In the genomic region with DNA sequence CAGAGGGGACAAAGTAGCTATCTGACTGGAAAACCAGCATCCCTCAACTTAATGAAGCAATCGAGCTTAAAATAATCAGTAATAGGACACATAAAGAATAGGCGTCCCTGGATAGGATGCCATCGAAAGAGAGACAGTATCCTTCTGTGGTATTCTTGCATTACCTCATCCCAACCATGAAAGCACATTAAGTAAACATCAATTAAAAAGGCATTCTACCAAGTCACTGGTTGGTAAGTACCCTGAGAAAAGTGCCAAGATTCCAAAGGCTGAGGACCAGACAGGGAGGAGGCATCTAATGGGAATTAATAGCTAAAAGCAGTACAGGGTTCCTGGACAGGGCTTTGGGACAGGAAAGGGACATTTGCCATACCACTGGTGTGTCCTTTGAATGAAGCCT, we compare ENCODE assay signal across 22 mouse cellular contexts.
DNase-seq lines count a peak whose midpoint lies in the region; ATAC-seq and TF ChIP-seq lines count a peak whose summit lies in the region.
"Had no signal": no experiment of that assay in that cellular context is flagged by ENCODE, and none has a peak within 500 bp of the region (broad histone marks: within the 10 kb centered on the region; RNA-seq: fewer than 3 reads in every experiment).

No protein-coding gene starts in this region.

- TF ChIP-seq CTCF in heart, adult 2 months (IDR thresholded peaks at IDR 0.05) = no peak
- TF ChIP-seq CTCF in MEL (IDR thresholded peaks at IDR 0.05 in 2 of 3, conservative IDR thresholded peaks at IDR 0.05 in 1 of 3; ENCODE audit: control insufficient read depth in 1 of 3, insufficient read depth in 1 of 3, low read depth in 2 of 3, low read length in 3 of 3, poor library complexity in 1 of 3, severe bottlenecking in 1 of 3) (no peak), Patski (IDR thresholded peaks at IDR 0.05) (no peak)

- no peaks in the 10 kb centered on the region for H3K36me3 ChIP-seq in heart, embryonic 10.5 days
- no peaks in the 10 kb centered on the region for H3K36me3 ChIP-seq in heart, adult 2 months (ENCODE audit: control insufficient read depth, insufficient read depth, low read length)
- H3K36me3 ChIP-seq in MEL (ENCODE audit: control insufficient read depth in 1 of 2, insufficient read depth in 2 of 2, low read length in 2 of 2) = no peaks in the 10 kb centered on the region; a peak in 2 of 4 replicates
- H3K36me3 ChIP-seq: embryonic facial prominence, embryonic 10.5 days; embryonic facial prominence, embryonic 12.5 days; forebrain, embryonic 15.5 days; G1E had no signal

- intact Hi-C loops in heart, adult 2 months (cut with DNase I) = no loop called here

- CTCF ChIA-PET in Patski (lab: Charles Lee) = interaction anchor here (0.6 to 2.0 kb wide), 6 partner anchors 9 to 135 kb away, joined by 3 to 6 read pairs (median 3); no protein-coding TSS in a partner anchor

- POLR2A ChIA-PET in Patski (lab: Charles Lee) = interaction anchor here (0.5 to 0.9 kb wide), 2 partner anchors 9 to 704 kb away, joined by 3 read pairs; no protein-coding TSS in a partner anchor

- H3K27me3 ChIP-seq in heart, embryonic 10.5 days (ENCODE audit: insufficient read depth, poor library complexity, severe bottlenecking) = no peaks in the 10 kb centered on the region
- H3K27me3 ChIP-seq in heart, adult 2 months (ENCODE audit: control insufficient read depth, insufficient read depth, low read length) = no peaks in the 10 kb centered on the region
- H3K27me3 ChIP-seq in MEL (ENCODE audit: control insufficient read depth in 1 of 2, insufficient read depth in 2 of 2, low read length in 2 of 2) (no peaks in the 10 kb centered on the region), Patski (no peaks in the 10 kb centered on the region)
- H3K27me3 ChIP-seq: CH12.LX; embryonic facial prominence, embryonic 12.5 days; forebrain, embryonic 15.5 days had no signal

- no peak for TF ChIP-seq RAD21 in MEL (IDR thresholded peaks at IDR 0.05; ENCODE audit: low read depth, low read length)

- no peak for TF ChIP-seq POLR2A in heart, adult 2 months (IDR thresholded peaks at IDR 0.05; ENCODE audit: insufficient read depth, low read depth, low read length)
- no peak for TF ChIP-seq POLR2A in MEL (IDR thresholded peaks at IDR 0.05; ENCODE audit: control insufficient read depth in 1 of 2, insufficient read depth in 1 of 2, low read depth in 1 of 2, low read length in 2 of 2, poor library complexity in 1 of 2)

- H3K4me3 ChIP-seq in heart, embryonic 10.5 days = no peak overlapping the region
- no peak overlapping the region for H3K4me3 ChIP-seq in heart, adult 2 months
- H3K4me3 ChIP-seq in MEL (ENCODE audit: control insufficient read depth in 1 of 2, insufficient read depth in 1 of 2, low read depth in 2 of 2, low read length in 2 of 2) = no peak overlapping the region
- H3K4me3 ChIP-seq: embryonic facial prominence, embryonic 10.5 days; embryonic facial prominence, embryonic 12.5 days; forebrain, embryonic 13.5 days; forebrain, embryonic 15.5 days had no signal

- no peaks in the 10 kb centered on the region for H3K9me3 ChIP-seq in heart, embryonic 10.5 days
- H3K9me3 ChIP-seq in MEL (replicated peaks; ENCODE audit: insufficient read depth, low read length) = no peaks in the 10 kb centered on the region
- H3K9me3 ChIP-seq: embryonic facial prominence, embryonic 10.5 days; embryonic facial prominence, embryonic 12.5 days; forebrain, embryonic 15.5 days had no signal

- no peak overlapping the region for H3K9ac ChIP-seq in heart, adult 2 months (ENCODE audit: low read depth, low read length)
- no peak overlapping the region for H3K9ac ChIP-seq in MEL (ENCODE audit: control insufficient read depth, low read depth, low read length, poor library complexity, severe bottlenecking)
- H3K9ac ChIP-seq: embryonic facial prominence, embryonic 12.5 days; forebrain, embryonic 13.5 days; forebrain, embryonic 15.5 days; forebrain, postnatal 0 days had no signal

- in situ Hi-C loops in Patski (cut with MboI; ENCODE audit: low pct_unique_long_range_greater_than_20kb) = no loop called here

- WGBS in heart, embryonic 10.5 days = 83% methylated on average over 3 of the region's 3 CpGs
- 82% methylated on average over 3 of the region's 3 CpGs for WGBS in heart, adult 2 months

- no peak for TF ChIP-seq EP300 in heart, adult 2 months (IDR thresholded peaks at IDR 0.05; ENCODE audit: insufficient read depth, low read depth, low read length)
- TF ChIP-seq EP300 in MEL (IDR thresholded peaks at IDR 0.05; ENCODE audit: low read depth in 1 of 2, low read length in 2 of 2) = no peak

- ATAC-seq in Patski = peak; percentile 32
- ATAC-seq: CD4-positive, CD25-positive, alpha-beta regulatory T cell, adult 4 months; forebrain, embryonic 13.5 days; forebrain, embryonic 15.5 days; forebrain, postnatal 0 days had no signal

- no peak overlapping the region for H3K27ac ChIP-seq in heart, embryonic 10.5 days
- no peak overlapping the region for H3K27ac ChIP-seq in heart, adult 2 months
- peak overlapping the region; percentile 69; the same call in 1 of the 2 replicates for H3K27ac ChIP-seq in MEL (ENCODE audit: control insufficient read depth, low read depth, low read length)
- H3K27ac ChIP-seq: embryonic facial prominence, embryonic 10.5 days; embryonic facial prominence, embryonic 12.5 days; forebrain, embryonic 13.5 days; forebrain, embryonic 15.5 days had no signal

- peak; percentile 36 for DNase-seq in heart, embryonic 10.5 days (ENCODE audit: low spot score)
- DNase-seq in heart, adult 2 months = no peak
- DNase-seq in MEL (ENCODE audit: low read depth, low spot score) (no peak), Patski (ENCODE audit: low read depth, low spot score) (peak; percentile 61), adipocyte (ENCODE audit: low spot score) (no peak)
- no peak for DNase-seq in adrenal gland, postnatal 14 days
- DNase-seq: adrenal gland, adult 8-10 months; adrenal gland, postnatal 25 days; B cell, adult 2 months; cerebellum, adult 11-12 months; cerebellum, adult 2 months; cerebellum, adult 9-10 months; cerebellum, postnatal 10 days; cerebellum, postnatal 25 days; forebrain, postnatal 0 days had no signal

- H3K4me1 ChIP-seq in heart, embryonic 10.5 days = peaks cover 11% of the 10 kb centered on the region
- no peaks in the 10 kb centered on the region for H3K4me1 ChIP-seq in heart, adult 2 months (ENCODE audit: control insufficient read depth, insufficient read depth, low read length)
- H3K4me1 ChIP-seq in MEL (ENCODE audit: control insufficient read depth in 1 of 2, insufficient read depth in 2 of 2, low read length in 2 of 2) = peaks cover 0 to 10% of the 10 kb centered on the region in 2 experiments; a peak in 3 of 4 replicates
- H3K4me1 ChIP-seq: forebrain, embryonic 13.5 days; forebrain, embryonic 15.5 days had no signal

- no peaks in the 10 kb centered on the region for H3K79me2 ChIP-seq in heart, adult 2 months (replicated peaks; ENCODE audit: control insufficient read depth, insufficient read depth, low read length)
- no peaks in the 10 kb centered on the region for H3K79me2 ChIP-seq in MEL (ENCODE audit: control insufficient read depth, insufficient read depth, low read length, poor library complexity)

TF ChIP-seq in MEL, 35 proteins besides CTCF, POLR2A, EP300 and RAD21:
- TF ChIP-seq USF2 (IDR thresholded peaks at IDR 0.05; ENCODE audit: borderline replicate concordance in 1 of 2, insufficient read depth in 1 of 2, low read depth in 1 of 2, low read length in 2 of 2) (no peak), TAL1 (IDR thresholded peaks at IDR 0.05; ENCODE audit: low read length) (no peak), ZKSCAN1 (IDR thresholded peaks at IDR 0.05; ENCODE audit: low read depth, low read length) (no peak), HCFC1 (IDR thresholded peaks at IDR 0.05; ENCODE audit: low read depth, low read length) (no peak), GABPA (IDR thresholded peaks at IDR 0.05; ENCODE audit: low read depth, low read length) (no peak), BHLHE40 (IDR thresholded peaks at IDR 0.05; ENCODE audit: borderline replicate concordance, low read depth, low read length) (no peak), NRF1 (IDR thresholded peaks at IDR 0.05; ENCODE audit: insufficient read depth, low read depth, low read length, poor library complexity, severe bottlenecking) (no peak), MAZ (IDR thresholded peaks at IDR 0.05; ENCODE audit: low read depth, low read length) (no peak), POLR2AphosphoS2 (IDR thresholded peaks at IDR 0.05; ENCODE audit: low read length) (no peak), CHD2 (IDR thresholded peaks at IDR 0.05; ENCODE audit: low read length) (no peak), ZNF384 (IDR thresholded peaks at IDR 0.05; ENCODE audit: low read depth, low read length) (no peak), GATA1 (IDR thresholded peaks at IDR 0.05; ENCODE audit: low read depth, low read length) (no peak), MXI1 (IDR thresholded peaks at IDR 0.05; ENCODE audit: low read depth, low read length) (no peak), MYC (IDR thresholded peaks at IDR 0.05; ENCODE audit: low read depth, low read length) (no peak), MYB (IDR thresholded peaks at IDR 0.05; ENCODE audit: low read depth, low read length) (no peak), MAX (IDR thresholded peaks at IDR 0.05; ENCODE audit: low read length) (no peak), E2F4 (IDR thresholded peaks at IDR 0.05; ENCODE audit: borderline replicate concordance, low read depth, low read length) (no peak), USF1 (IDR thresholded peaks at IDR 0.05; ENCODE audit: low read depth, low read length) (no peak), ZMIZ1 (IDR thresholded peaks at IDR 0.05; ENCODE audit: low read depth, low read length) (no peak)

Comparison
In these comparisons a context has a peak if more than half of its experiments do, and no peak if none do; other contexts are left out.
1. DNase-seq: peak in heart, embryonic 10.5 days (single experiment) and Patski (single experiment); none in heart, adult 2 months (0 of 2), MEL (single experiment), adipocyte (single experiment) and adrenal gland, postnatal 14 days (single experiment).